Mouse (Mus musculus): ENCODE measurements around the gene Btbd16. TPM values are rescaled to one million over a fixed set of nuclear protein-coding genes. Genes with fewer than 3 reads are reported as not detected.

The Btbd16 gene
- polyA plus RNA-seq, 1 experiment from 2014 or later = 0.62 TPM

GRCm38 (mm10) chr7:130860721-130861142, 86.9 kb downstream of the Btbd16 start:
- no peak for DNase-seq (ENCODE audit: low spot score)

- DNase-seq (ENCODE audit: low spot score) = no peak
Observed at GRCm38 (mm10) chr7:130862501-130862900, 88.6 kb downstream of the Btbd16 start.

- no peak for DNase-seq (ENCODE audit: low spot score)
Observed at GRCm38 (mm10) chr7:130864711-130865110, 90.8 kb downstream of the Btbd16 start.

- DNase-seq (ENCODE audit: low spot score) = peak; percentile 97
Observed at GRCm38 (mm10) chr7:130865613-130866591, 92.0 kb downstream of the Btbd16 start, which contains the start of gene Plekha1. Gene Plekha1, plus strand, starts transcription at chr7:130865756.

DNA sequence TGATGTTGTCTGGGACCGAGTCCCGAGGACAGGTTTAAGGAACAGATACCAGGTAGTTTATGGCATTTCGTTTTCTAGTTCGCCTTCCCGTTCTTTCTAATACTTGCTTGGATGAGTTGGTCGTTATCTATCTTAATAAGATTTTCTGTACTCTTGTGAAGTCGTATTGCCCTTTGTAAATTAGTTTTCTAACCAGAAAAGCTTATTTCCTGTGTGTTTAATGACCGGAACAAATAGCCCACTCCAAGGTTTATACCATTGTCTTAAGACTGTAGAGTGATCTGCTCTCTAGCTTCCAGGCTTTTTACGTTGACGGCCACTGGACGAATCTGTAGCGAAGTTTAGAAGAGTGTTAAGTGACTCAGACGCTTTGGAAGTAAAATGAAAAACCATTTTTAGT, 92.8 kb downstream of the Btbd16 start:
- no peak for DNase-seq (ENCODE audit: low spot score)

GRCm38 (mm10) chr7:130867256-130867655, 93.4 kb downstream of the Btbd16 start:
- DNase-seq (ENCODE audit: low spot score) = no peak

Other genes with a start within 250 kb of the Btbd16 start
- gene Nsmce4a, start 201.0 kb upstream of the Btbd16 start, polyA plus RNA-seq (2015; fragmentation: Nextera tagmentation; extraction: Ambion mirVana) = 173 and 179 TPM in 2 replicates
- 16.6 and 17.3 TPM in 2 replicates for gene Tacc2, start 196.6 kb upstream of the Btbd16 start, polyA plus RNA-seq (2015; fragmentation: Nextera tagmentation; extraction: Ambion mirVana)
- gene Plekha1, start 91.7 kb downstream of the Btbd16 start, polyA plus RNA-seq (2015; fragmentation: Nextera tagmentation; extraction: Ambion mirVana) = 17.6 and 20.7 TPM in 2 replicates
- gene Htra1, start 162.0 kb downstream of the Btbd16 start, polyA plus RNA-seq (2015; fragmentation: Nextera tagmentation; extraction: Ambion mirVana) = 8.4 and 9.2 TPM in 2 replicates